Mouse (Mus musculus) fibroblast of lung, adult 2 months (primary cell): ENCODE data around the gene Tctex1d1.

Experiments used
- DNase-seq: peaks from one replicate; pipeline ENCODE4 v3.0.0-alpha.2; 2011; ENCODE audit warnings: low read depth

The Tctex1d1 gene

GRCm38 (mm10) chr4:102988526-102988925 lies 10.1 kb downstream of the Tctex1d1 start:
- DNase-seq, result no peak

- DNase-seq, result no peak
Observed at GRCm38 (mm10) chr4:102989391-102989790, 11.0 kb downstream of the Tctex1d1 start.

- DNase-seq, result no peak
Observed at GRCm38 (mm10) chr4:102990016-102990415, 11.6 kb downstream of the Tctex1d1 start.

GRCm38 (mm10) chr4:102990595-102991340 lies 12.4 kb downstream of the Tctex1d1 start:
- DNase-seq, result no peak

GRCm38 (mm10) chr4:102991685-102992084 lies 13.3 kb downstream of the Tctex1d1 start:
- DNase-seq, result no peak

- DNase-seq, result no peak
Observed at GRCm38 (mm10) chr4:103004681-103005080, 26.3 kb downstream of the Tctex1d1 start.

- DNase-seq, result no peak
Observed at GRCm38 (mm10) chr4:103005190-103005945, 27.0 kb downstream of the Tctex1d1 start.

GRCm38 (mm10) chr4:103006266-103006665 lies 27.9 kb downstream of the Tctex1d1 start:
- DNase-seq, result no peak

- peak; percentile 16 for DNase-seq
Observed at GRCm38 (mm10) chr4:103006943-103007418, 28.6 kb downstream of the Tctex1d1 start.

- DNase-seq, result no peak
Observed at GRCm38 (mm10) chr4:103010734-103011133, 32.3 kb downstream of the Tctex1d1 start.

GRCm38 (mm10) chr4:103011823-103012222 lies 33.4 kb downstream of the Tctex1d1 start:
- no peak for DNase-seq

- DNase-seq, result no peak
Observed at GRCm38 (mm10) chr4:103013490-103013889, 35.1 kb downstream of the Tctex1d1 start.

GRCm38 (mm10) chr4:103026621-103027020 lies 48.2 kb downstream of the Tctex1d1 start, which contains the start of gene Insl5:
Gene Insl5, minus strand, starts transcription at chr4:103026842.
- no peak for DNase-seq

GRCm38 (mm10) chr4:103027745-103028144 lies 49.3 kb downstream of the Tctex1d1 start:
- no peak for DNase-seq

GRCm38 (mm10) chr4:103028177-103029088 lies 50.0 kb downstream of the Tctex1d1 start:
- DNase-seq, result no peak

- no peak for DNase-seq
Observed at GRCm38 (mm10) chr4:103039103-103039837, 60.9 kb downstream of the Tctex1d1 start.

GRCm38 (mm10) chr4:103039838-103040191 lies 61.4 kb downstream of the Tctex1d1 start:
- DNase-seq, result no peak

GRCm38 (mm10) chr4:103042997-103043396 lies 64.6 kb downstream of the Tctex1d1 start:
- no peak for DNase-seq

GRCm38 (mm10) chr4:103048046-103048445 lies 69.6 kb downstream of the Tctex1d1 start:
- DNase-seq, result no peak
